Mouse (Mus musculus): ENCODE data around the gene Kctd15. TPM values are rescaled to one million over a fixed set of nuclear protein-coding genes. Genes with fewer than 3 reads are reported as not detected.

The Kctd15 gene
- polyA plus RNA-seq, 1 experiment: 33.7 TPM

DNA sequence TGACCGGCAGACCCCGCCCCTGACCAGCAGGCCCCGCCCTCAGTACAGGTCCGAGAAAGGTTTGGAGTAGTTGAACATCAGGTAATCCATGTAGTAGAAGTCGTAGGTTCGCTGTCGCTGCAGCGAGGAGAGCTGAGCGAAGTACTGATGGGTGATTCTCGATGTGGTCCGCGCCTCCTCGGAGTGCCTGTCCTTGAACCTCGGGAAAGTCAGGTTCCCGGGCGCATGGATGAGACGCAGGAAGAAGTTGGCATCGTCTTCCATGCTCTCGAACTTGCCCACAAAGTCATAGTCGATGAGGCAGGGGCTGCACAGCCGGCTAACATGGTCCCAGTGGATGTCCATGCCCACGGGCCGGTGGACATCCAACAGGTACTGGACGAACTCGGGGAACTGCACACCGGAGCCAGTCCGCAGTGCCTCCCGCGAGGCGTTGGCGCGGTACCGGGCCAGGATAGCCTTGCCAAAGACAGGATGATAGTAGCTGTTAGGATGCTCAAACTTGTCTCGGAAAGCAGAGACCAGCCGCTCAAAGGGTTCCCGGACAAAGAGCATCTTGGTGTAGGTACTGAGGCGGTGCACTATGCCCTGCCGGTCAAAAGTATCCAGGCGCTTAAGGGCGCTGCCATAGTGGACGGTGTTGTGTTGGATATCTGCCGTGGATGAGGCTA is 18.7 kb upstream of the Kctd15 start:
- Histone ChIP-seq H3K27ac (ENCODE audit: insufficient read depth, low read length) (no peak overlapping the region), H3K4me3 (ENCODE audit: low read depth, low read length) (peak overlapping the region; percentile 48), H3K27me3 (ENCODE audit: control insufficient read depth, insufficient read depth, low read length, poor library complexity, severe bottlenecking) (no peaks in the 10 kb centered on the region), H3K9ac (ENCODE audit: low read depth, poor library complexity, severe bottlenecking) (no peak overlapping the region), H3K36me3 (ENCODE audit: control insufficient read depth, insufficient read depth, low read length, poor library complexity, severe bottlenecking) (no peaks in the 10 kb centered on the region), H3K9me3 (replicated peaks; ENCODE audit: control insufficient read depth, insufficient read depth, low read length, poor library complexity, severe bottlenecking) (no peaks in the 10 kb centered on the region), H3K4me1 (ENCODE audit: control insufficient read depth, insufficient read depth, low read length) (peaks cover 6% of the 10 kb centered on the region)
- TF ChIP-seq CTCF (IDR thresholded peaks at IDR 0.05; ENCODE audit: low read depth, low read length): no peak
- TF ChIP-seq EP300 (IDR thresholded peaks at IDR 0.05; ENCODE audit: insufficient read depth, low read depth, low read length): no peak
- no peak for TF ChIP-seq POLR2A (IDR thresholded peaks at IDR 0.05; ENCODE audit: insufficient read depth, low read length)

DNA sequence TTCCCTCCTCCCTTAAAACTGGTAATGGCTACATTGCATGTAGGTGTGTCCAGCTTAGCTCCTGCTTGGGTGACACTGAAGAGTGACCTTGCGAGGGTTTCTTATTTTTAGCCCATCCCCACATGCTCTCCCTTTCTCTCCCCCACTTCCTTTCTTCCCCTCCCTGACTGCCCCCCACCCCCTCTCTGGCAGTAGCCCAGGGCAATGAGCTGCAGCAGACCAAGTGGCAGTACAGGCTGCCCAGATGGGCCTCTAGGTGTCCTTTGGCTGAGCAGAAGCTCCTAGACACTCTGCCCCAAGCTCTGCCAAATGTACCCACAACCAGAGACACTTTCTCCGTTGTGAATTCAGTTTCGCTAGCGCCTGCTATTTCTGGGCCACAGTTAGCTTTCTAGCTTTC is 16.4 kb upstream of the Kctd15 start:
- Histone ChIP-seq H3K27me3 (ENCODE audit: control insufficient read depth, insufficient read depth, low read length, poor library complexity, severe bottlenecking) (no peaks in the 10 kb centered on the region), H3K4me1 (ENCODE audit: control insufficient read depth, insufficient read depth, low read length) (peaks cover 11% of the 10 kb centered on the region), H3K4me3 (ENCODE audit: low read depth, low read length) (no peak overlapping the region)

DNA sequence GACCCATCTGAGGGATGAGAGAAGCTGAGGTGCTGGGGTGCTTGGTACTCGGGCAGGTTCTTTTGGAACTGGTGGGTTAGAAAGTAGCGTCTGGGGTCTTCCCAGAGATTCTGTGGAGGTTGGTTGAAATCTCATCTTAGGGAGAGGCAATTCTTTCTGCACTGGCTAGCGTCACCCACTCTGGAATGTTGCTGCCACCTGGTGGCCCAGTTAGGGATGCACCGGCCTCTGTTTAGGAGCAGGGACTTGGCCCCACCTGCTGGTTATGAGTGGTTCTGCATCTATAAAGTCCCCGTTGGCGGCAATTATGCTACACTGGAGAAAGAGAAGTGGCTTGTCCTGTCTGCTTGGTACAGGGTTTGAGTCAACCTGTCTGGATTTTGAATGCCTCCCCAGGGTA is 15.4 kb upstream of the Kctd15 start:
- Histone ChIP-seq H3K36me3 (ENCODE audit: control insufficient read depth, insufficient read depth, low read length, poor library complexity, severe bottlenecking) (no peaks in the 10 kb centered on the region), H3K9me3 (replicated peaks; ENCODE audit: control insufficient read depth, insufficient read depth, low read length, poor library complexity, severe bottlenecking) (no peaks in the 10 kb centered on the region), H3K9ac (ENCODE audit: low read depth, poor library complexity, severe bottlenecking) (no peak overlapping the region), H3K4me1 (ENCODE audit: control insufficient read depth, insufficient read depth, low read length) (peaks cover 13% of the 10 kb centered on the region), H3K27me3 (ENCODE audit: control insufficient read depth, insufficient read depth, low read length, poor library complexity, severe bottlenecking) (no peaks in the 10 kb centered on the region), H3K27ac (ENCODE audit: insufficient read depth, low read length) (no peak overlapping the region), H3K4me3 (ENCODE audit: low read depth, low read length) (no peak overlapping the region)
- TF ChIP-seq POLR2A (IDR thresholded peaks at IDR 0.05; ENCODE audit: insufficient read depth, low read length): no peak
- peak; percentile 74 for TF ChIP-seq EP300 (IDR thresholded peaks at IDR 0.05; ENCODE audit: insufficient read depth, low read depth, low read length)
- peak; percentile 100 for TF ChIP-seq CTCF (IDR thresholded peaks at IDR 0.05; ENCODE audit: low read depth, low read length)

More for the DNA sequence above, 16.4 kb upstream of the Kctd15 start:
- TF ChIP-seq POLR2A (IDR thresholded peaks at IDR 0.05; ENCODE audit: insufficient read depth, low read length): no peak
- TF ChIP-seq EP300 (IDR thresholded peaks at IDR 0.05; ENCODE audit: insufficient read depth, low read depth, low read length): no peak
- no peak for TF ChIP-seq CTCF (IDR thresholded peaks at IDR 0.05; ENCODE audit: low read depth, low read length)
- Histone ChIP-seq H3K27ac (ENCODE audit: insufficient read depth, low read length) (no peak overlapping the region), H3K9ac (ENCODE audit: low read depth, poor library complexity, severe bottlenecking) (no peak overlapping the region), H3K36me3 (ENCODE audit: control insufficient read depth, insufficient read depth, low read length, poor library complexity, severe bottlenecking) (no peaks in the 10 kb centered on the region), H3K9me3 (replicated peaks; ENCODE audit: control insufficient read depth, insufficient read depth, low read length, poor library complexity, severe bottlenecking) (no peaks in the 10 kb centered on the region)

DNA sequence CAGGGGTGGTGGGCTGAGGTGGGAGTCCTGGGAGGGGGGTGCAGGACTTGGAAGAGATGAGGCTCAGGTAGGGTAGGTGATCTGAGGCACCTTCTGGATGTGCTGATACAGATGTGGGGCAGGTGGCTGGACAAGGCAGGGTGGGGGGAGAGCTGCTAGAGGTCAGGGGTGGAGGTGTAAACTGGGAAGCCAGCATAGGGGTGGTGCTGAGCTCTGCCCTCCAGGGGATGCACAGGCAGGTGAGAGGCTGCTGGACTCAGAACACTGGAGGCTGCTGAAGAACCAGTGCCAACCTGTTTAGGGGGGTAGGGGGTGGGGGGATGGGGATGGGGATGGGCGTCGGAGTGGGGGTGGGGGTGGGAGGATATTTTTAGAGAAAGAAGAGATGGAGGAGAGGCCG is 14.2 kb upstream of the Kctd15 start:
- Histone ChIP-seq H3K4me3 (ENCODE audit: low read depth, low read length) (no peak overlapping the region), H3K4me1 (ENCODE audit: control insufficient read depth, insufficient read depth, low read length) (peaks cover 13% of the 10 kb centered on the region), H3K36me3 (ENCODE audit: control insufficient read depth, insufficient read depth, low read length, poor library complexity, severe bottlenecking) (no peaks in the 10 kb centered on the region), H3K27me3 (ENCODE audit: control insufficient read depth, insufficient read depth, low read length, poor library complexity, severe bottlenecking) (no peaks in the 10 kb centered on the region), H3K9ac (ENCODE audit: low read depth, poor library complexity, severe bottlenecking) (no peak overlapping the region), H3K9me3 (replicated peaks; ENCODE audit: control insufficient read depth, insufficient read depth, low read length, poor library complexity, severe bottlenecking) (no peaks in the 10 kb centered on the region), H3K27ac (ENCODE audit: insufficient read depth, low read length) (peak overlapping the region; percentile 91)
- TF ChIP-seq EP300 (IDR thresholded peaks at IDR 0.05; ENCODE audit: insufficient read depth, low read depth, low read length) (peak; percentile 98), CTCF (IDR thresholded peaks at IDR 0.05; ENCODE audit: low read depth, low read length) (no peak), POLR2A (IDR thresholded peaks at IDR 0.05; ENCODE audit: insufficient read depth, low read length) (no peak)

DNA sequence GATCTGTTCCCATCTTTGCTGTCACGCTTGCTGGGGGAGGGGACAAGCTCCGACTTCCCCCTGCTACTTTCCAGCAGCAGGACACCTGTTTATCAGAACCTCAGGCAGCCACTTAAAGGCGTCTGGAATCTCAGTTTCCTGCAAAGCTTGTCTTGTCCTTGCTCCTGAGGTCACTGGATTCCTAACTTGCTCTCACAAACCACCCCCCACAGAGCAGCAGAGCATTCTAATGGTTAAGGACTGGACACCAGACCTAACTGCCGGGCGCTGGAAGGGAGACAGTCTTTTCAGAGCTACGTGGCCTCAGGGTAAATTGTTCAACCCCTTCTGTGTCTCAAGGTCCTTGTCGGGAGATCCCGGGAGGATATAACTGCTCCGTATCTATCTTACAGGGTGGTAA is 12.8 kb upstream of the Kctd15 start:
- Histone ChIP-seq H3K9me3 (replicated peaks; ENCODE audit: control insufficient read depth, insufficient read depth, low read length, poor library complexity, severe bottlenecking) (no peaks in the 10 kb centered on the region), H3K9ac (ENCODE audit: low read depth, poor library complexity, severe bottlenecking) (no peak overlapping the region)

DNA sequence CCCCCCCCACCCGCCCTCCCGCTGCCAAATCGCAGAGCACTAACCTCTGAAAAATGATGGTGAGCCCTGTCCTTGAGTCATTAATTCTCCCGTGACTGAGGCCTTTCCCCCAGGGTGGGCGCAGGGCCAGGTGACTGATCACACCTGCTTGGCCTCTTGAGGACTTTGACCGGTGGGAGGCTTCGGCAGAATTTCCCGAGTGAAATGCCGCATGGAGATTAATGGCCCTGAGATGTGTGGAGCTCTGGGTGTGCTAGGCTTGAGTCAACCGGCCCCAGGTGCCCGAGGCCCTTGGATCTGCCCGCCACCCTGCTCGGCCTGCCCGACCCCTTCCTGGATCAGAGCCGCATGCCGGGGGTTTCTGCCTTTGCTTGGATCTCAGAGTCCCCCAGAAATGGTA is 11.3 kb upstream of the Kctd15 start:
- no peak for TF ChIP-seq EP300 (IDR thresholded peaks at IDR 0.05; ENCODE audit: insufficient read depth, low read depth, low read length)
- no peak for TF ChIP-seq CTCF (IDR thresholded peaks at IDR 0.05; ENCODE audit: low read depth, low read length)
- TF ChIP-seq POLR2A (IDR thresholded peaks at IDR 0.05; ENCODE audit: insufficient read depth, low read length): no peak
- Histone ChIP-seq H3K9ac (ENCODE audit: low read depth, poor library complexity, severe bottlenecking) (peak overlapping the region; percentile 53), H3K36me3 (ENCODE audit: control insufficient read depth, insufficient read depth, low read length, poor library complexity, severe bottlenecking) (no peaks in the 10 kb centered on the region), H3K27ac (ENCODE audit: insufficient read depth, low read length) (0 out of 2 replicates have a peak overlapping the region, but pooled peaks have one; percentile 36), H3K4me3 (ENCODE audit: low read depth, low read length) (0 out of 2 replicates have a peak overlapping the region, but pooled peaks have one; percentile 5), H3K4me1 (ENCODE audit: control insufficient read depth, insufficient read depth, low read length) (peaks cover 13% of the 10 kb centered on the region), H3K27me3 (ENCODE audit: control insufficient read depth, insufficient read depth, low read length, poor library complexity, severe bottlenecking) (no peaks in the 10 kb centered on the region), H3K9me3 (replicated peaks; ENCODE audit: control insufficient read depth, insufficient read depth, low read length, poor library complexity, severe bottlenecking) (no peaks in the 10 kb centered on the region)

More for the DNA sequence above, 12.8 kb upstream of the Kctd15 start:
- Histone ChIP-seq H3K27me3 (ENCODE audit: control insufficient read depth, insufficient read depth, low read length, poor library complexity, severe bottlenecking) (no peaks in the 10 kb centered on the region), H3K36me3 (ENCODE audit: control insufficient read depth, insufficient read depth, low read length, poor library complexity, severe bottlenecking) (no peaks in the 10 kb centered on the region), H3K4me1 (ENCODE audit: control insufficient read depth, insufficient read depth, low read length) (peaks cover 13% of the 10 kb centered on the region), H3K4me3 (ENCODE audit: low read depth, low read length) (peak overlapping the region; percentile 39), H3K27ac (ENCODE audit: insufficient read depth, low read length) (peak overlapping the region; percentile 91)
- TF ChIP-seq EP300 (IDR thresholded peaks at IDR 0.05; ENCODE audit: insufficient read depth, low read depth, low read length) (peak; percentile 99), CTCF (IDR thresholded peaks at IDR 0.05; ENCODE audit: low read depth, low read length) (no peak)

Data from ES-Bruce4 (cell line).